Mouse (Mus musculus): ENCODE results near the gene Olfr714.
"Not testable (repeated sequence)": the region's sequence is repeated elsewhere in the genome, so short reads cannot be mapped to it uniquely, and the experiment has no call there.

Gene Olfr714

GRCm38 (mm10) chr7:107070681-107071080 is at the start of gene Olfr714:
Olfr714 (plus strand) TSS chr7:107070981.
- DNase-seq: no peak

- DNase-seq: no peak
These were observed 39.9 kb upstream of the Olfr714 start, which contains the start of gene Olfr713 for GRCm38 (mm10) chr7:107030874-107031273. Olfr713 (plus strand) TSS chr7:107031174.

DNA sequence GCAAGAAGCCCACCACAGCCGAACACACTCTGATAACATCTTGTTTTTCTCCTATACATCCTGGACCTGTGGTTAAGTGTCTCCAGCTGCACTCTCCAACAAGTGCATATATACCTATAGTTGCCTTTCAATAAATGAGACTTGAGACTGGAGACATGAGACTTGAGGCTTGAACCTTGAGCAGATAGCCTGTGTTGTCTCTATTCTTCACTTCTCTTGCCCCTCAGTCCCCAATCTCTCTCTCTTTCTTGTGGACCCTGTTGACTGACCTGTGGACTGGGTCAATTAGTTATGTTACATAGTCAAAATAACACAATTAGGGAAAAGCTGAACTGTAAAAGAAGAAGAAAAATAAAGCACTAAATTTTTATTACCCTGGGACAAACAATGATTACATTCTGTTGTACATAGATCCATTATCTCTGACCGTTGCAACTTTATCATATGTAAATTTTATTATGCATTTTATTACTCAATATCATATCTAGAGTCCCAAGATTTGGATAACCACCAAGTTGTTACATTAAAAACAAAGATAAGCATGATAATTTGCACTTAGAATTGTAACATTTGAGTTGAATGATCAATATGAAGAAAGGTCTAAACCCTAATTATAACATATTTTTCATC is 30.7 kb upstream of the Olfr714 start:
- no peak for DNase-seq

DNA sequence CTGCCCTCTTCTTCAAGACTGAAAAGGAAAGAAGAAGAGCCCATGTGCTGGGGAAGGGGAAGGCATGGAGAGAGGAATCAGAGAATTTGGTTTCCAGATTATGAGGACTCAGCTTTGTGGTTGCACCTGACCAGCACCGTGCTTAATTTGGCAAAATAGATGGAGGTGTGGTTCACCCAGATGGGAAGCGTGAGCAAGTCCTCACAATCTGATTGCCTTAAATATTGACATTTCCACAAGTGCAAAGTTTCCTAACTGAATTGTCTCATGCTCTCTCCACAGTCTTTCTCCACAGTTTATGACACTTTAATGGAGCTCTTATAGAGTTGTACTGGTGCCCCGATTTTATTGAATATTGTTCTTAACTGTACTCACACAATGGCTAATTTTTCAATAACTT is 27.6 kb upstream of the Olfr714 start:
- DNase-seq: no peak

DNA sequence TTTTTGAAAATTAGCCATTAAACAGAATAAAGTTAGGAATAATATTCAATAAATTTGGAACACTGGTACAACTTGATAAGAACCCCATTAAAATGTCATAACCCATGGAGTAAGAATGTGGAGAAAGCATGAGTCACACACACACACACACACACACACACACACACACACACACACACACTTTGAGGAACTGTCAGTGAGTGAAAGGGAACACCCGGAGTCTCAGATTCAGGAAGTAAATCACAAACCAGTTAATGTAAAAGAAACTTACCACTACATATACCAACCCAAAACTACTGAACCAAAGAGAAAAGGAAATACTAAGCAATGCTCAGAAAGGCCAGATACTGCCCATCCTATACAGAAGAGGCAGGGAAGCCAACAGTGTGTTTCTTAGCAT is 26.4 kb upstream of the Olfr714 start:
- DNase-seq: no peak

GRCm38 (mm10) chr7:107045833-107046232 is 24.9 kb upstream of the Olfr714 start:
- DNase-seq: no peak

DNA sequence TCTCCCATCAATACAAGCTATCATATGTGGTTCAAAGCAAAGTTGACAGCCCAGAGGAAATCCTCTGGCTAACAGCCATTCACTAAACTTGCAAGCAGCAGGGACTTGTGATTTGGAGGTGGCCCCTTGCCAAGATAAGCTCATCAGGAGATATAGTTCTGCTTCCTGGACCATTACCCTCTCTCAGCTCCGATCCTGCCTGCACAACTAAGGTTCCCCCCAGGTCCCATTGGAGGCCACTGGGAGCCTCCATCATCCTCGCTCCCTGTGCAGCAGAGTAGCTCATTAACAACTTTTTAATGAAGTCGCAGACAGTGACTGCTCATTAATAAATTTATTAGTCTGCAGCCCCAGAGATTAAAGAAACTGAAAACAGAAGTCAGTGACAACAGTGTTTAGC is 23.2 kb upstream of the Olfr714 start:
- no peak for DNase-seq

GRCm38 (mm10) chr7:107092920-107093319 is 22.1 kb downstream of the Olfr714 start, which contains the start of gene Olfr17:
Olfr17 (plus strand) TSS chr7:107093220.
- DNase-seq: no peak

DNA sequence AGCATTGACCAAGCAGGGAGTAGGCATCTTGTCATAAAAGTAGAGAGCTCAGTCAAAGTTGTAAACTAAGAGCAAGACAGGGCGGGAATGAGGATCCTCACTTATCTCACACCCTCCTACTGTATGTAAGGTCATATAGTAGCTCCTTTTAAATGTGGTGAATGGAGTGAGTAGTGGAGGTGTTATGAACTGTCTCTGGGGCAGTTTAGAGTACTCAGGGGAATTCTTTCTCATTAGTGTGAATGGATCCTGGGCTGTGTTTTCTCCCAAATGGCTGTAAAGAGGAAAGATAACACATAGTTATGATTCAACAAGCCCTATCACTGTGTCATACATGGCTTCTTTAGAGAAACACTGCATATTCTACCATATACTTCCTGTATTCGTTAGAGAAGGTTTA is 39.5 kb downstream of the Olfr714 start, which contains the start of gene Olfr715b:
Gene Olfr715b, minus strand, starts transcription at position 101 of the 400 bp plus-strand sequence.
- DNase-seq: not testable (repeated sequence)

All from liver (tissue).